Mouse (Mus musculus) E14TG2a.4 (cell line): ENCODE measurements at regions not wholly inside any gene's neighbourhood (a gene's known extent, or its start where the extent isn't known, plus 50 kb on each side); places are given as distances from the start of the nearest gene placed in this dataset.

ENCODE experiments used
- CTCF ChIP-seq: conservative IDR thresholded peaks from 2 replicates; pipeline ENCODE4 v1.5.1; 2014; ENCODE audit warnings: low read length
- NANOG ChIP-seq: IDR thresholded peaks from 2 replicates; pipeline ENCODE4 v1.6.1; 2014; ENCODE audit warnings: borderline replicate concordance, low read length, mixed read lengths
- POU5F1 ChIP-seq: IDR thresholded peaks from 2 replicates; pipeline ENCODE4 v1.6.1; 2014; ENCODE audit warnings: low read length, borderline replicate concordance

GRCm38 (mm10) chr13:38766133-38766532 is 107.3 kb upstream of the Eef1e1 start:
- peak; percentile 60 for TF ChIP-seq CTCF
- TF ChIP-seq POU5F1: no peak
- no peak for TF ChIP-seq NANOG
